Mouse (Mus musculus) kidney, postnatal 0 days (tissue): ENCODE results near the gene Map4k5. TPM values are rescaled to one million over a fixed set of nuclear protein-coding genes. Genes with fewer than 3 reads are reported as not detected.

ENCODE experiments used
- ATAC-seq: fragments of 200-750 bp; cut with Nextera tagmentation; replicated peaks from 2 replicates; pipeline ENCODE4 v1.8.0; 2017; ENCODE audit warnings: low read depth, moderate number of reproducible peaks, moderate TSS enrichment, moderate library complexity; ENCODE audit not compliant: low FRiP score
- DNase-seq: peaks from one replicate; pipeline ENCODE4 v3.0.0-alpha.2; 2016; ENCODE audit warnings: low spot score
- H3K27ac ChIP-seq: fragments of 300-500 bp; sonication (generic); 2 replicates; pipeline ENCODE4 v1.5.1; 2014; ENCODE audit warnings: mild to moderate bottlenecking
- H3K27me3 ChIP-seq: fragments of 300-500 bp; sonication (generic); 2 replicates; pipeline ENCODE4 v1.6.1; 2014; ENCODE audit warnings: low read length, mixed read lengths; ENCODE audit not compliant: insufficient read depth
- H3K36me3 ChIP-seq: fragments of 300-500 bp; sonication (generic); 2 replicates; pipeline ENCODE4 v1.6.1; 2014; ENCODE audit warnings: low read length, mixed read lengths; ENCODE audit not compliant: insufficient read depth
- H3K4me1 ChIP-seq: fragments of 300-500 bp; sonication (generic); replicated peaks from 2 replicates; pipeline ENCODE4 v1.6.1; 2014; ENCODE audit warnings: antibody characterized with exemption, low read length, mixed read lengths; ENCODE audit not compliant: insufficient read depth
- H3K4me2 ChIP-seq: fragments of 300-500 bp; sonication (generic); 2 replicates; pipeline ENCODE4 v1.6.1; 2014; ENCODE audit warnings: mild to moderate bottlenecking, low read length, moderate library complexity, mixed read lengths
- H3K4me3 ChIP-seq: fragments of 300-500 bp; sonication (generic); replicated peaks from 2 replicates; pipeline ENCODE4 v1.5.1; 2014; ENCODE audit warnings: low read depth, low read length
- H3K9ac ChIP-seq: fragments of 300-500 bp; sonication (generic); 2 replicates; pipeline ENCODE4 v1.6.1; 2014; ENCODE audit warnings: low read depth, low read length
- H3K9me3 ChIP-seq: fragments of 300-500 bp; sonication (generic); replicated peaks from 2 replicates; pipeline ENCODE4 v1.6.1; 2016; ENCODE audit warnings: low read length, inconsistent platforms, mixed read lengths
- CTCF ChIP-seq: IDR thresholded peaks from 2 replicates; pipeline ENCODE4 v1.5.1; 2016; ENCODE audit warnings: antibody characterized with exemption, low read depth, mild to moderate bottlenecking, moderate library complexity
- WGBS: fragments of 180-500 bp; shearing (Covaris S2); extraction: QIAGEN DNeasy Blood & Tissue Kit; methylation state at CpG from one replicate; pipeline ENCODE4 v1.1.7; 2014; 5-methylcytosine and 5-hydroxymethylcytosine counted together
- polyA plus RNA-seq: library from polyadenylated mRNA; unstranded; fragments of >200 nt; fragmentation: Nextera tagmentation; extraction: Ambion mirVana; gene quantifications from 2 replicates; pipeline ENCODE4 v1.2.1, GENCODE M21; 2015

Gene Map4k5
- polyA plus RNA-seq, 1 experiment from 2014 or later: 29.1 TPM

DNA sequence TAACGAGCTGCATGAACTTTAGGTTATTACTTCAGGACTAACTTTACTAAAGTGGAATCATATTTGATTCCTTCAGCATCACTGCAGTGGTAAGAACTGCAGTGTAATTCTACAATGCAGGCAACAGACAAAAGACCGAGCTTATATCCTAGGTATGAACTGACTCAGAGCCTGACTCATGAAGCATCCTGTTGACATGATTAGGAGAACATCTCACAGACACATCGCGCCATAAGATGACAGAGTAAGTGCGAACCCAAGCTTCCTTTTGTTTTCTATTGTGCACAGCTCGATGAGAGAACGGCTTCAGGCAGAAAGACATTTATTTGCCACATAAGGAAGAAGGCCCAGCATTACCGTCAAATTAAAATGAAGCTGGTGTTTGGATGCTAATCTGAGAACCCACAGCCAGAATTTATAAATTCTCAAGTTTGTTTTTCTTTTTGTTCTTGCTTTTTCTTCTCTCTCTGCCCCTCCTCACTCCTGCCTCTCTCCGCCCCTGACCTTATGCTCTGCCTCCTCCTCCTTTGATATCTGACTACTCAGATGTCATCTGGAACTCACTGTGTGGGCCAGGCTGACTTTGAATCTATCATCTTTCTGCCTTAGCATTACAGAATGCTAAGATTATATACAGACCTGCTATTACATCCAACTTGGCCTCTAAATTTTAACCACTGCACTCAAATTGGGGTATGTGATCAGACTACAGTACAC lies 68.0 kb downstream of the Map4k5 start:
- no peak for DNase-seq
- H3K36me3 ChIP-seq: peaks cover 50% of the 10 kb centered on the region
- no peak for ATAC-seq
- no peaks in the 10 kb centered on the region for H3K9me3 ChIP-seq
- no peaks in the 10 kb centered on the region for H3K27me3 ChIP-seq
- 64% methylated on average over 9 of the region's 9 CpGs for WGBS
- TF ChIP-seq CTCF: no peak
- no peaks in the 10 kb centered on the region for H3K4me1 ChIP-seq
- no peak overlapping the region for H3K9ac ChIP-seq
- no peak overlapping the region for H3K4me3 ChIP-seq
- no peak overlapping the region for H3K27ac ChIP-seq
- no peak overlapping the region for H3K4me2 ChIP-seq

DNA sequence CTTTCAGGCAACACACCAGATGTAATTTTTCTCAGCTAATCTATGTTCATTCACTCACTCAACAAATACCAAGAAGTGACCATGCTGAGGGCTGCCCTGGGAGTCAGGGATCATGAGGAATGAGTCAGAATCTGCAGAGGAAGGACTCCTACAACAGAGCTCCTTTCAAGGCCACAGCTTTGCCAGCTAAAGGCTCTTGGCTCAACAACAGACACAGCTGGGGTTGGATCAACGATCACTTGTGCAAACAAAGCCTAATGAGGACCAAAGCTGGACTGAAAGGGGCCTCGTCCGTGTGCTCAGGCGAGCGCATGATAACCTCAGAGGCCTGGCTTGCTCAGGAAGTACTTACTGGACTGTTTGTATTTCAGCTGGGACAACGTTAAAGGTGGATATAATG lies 78.7 kb downstream of the Map4k5 start:
- WGBS: 38% methylated on average over 6 of the region's 6 CpGs
- H3K9ac ChIP-seq: no peak overlapping the region
- H3K9me3 ChIP-seq: no peaks in the 10 kb centered on the region
- no peak overlapping the region for H3K4me3 ChIP-seq
- H3K36me3 ChIP-seq: peaks cover 54% of the 10 kb centered on the region
- ATAC-seq (no peak), DNase-seq (no peak)
- H3K4me1 ChIP-seq: no peaks in the 10 kb centered on the region
- no peak for TF ChIP-seq CTCF
- no peak overlapping the region for H3K27ac ChIP-seq
- no peak overlapping the region for H3K4me2 ChIP-seq
- H3K27me3 ChIP-seq: no peaks in the 10 kb centered on the region

DNA sequence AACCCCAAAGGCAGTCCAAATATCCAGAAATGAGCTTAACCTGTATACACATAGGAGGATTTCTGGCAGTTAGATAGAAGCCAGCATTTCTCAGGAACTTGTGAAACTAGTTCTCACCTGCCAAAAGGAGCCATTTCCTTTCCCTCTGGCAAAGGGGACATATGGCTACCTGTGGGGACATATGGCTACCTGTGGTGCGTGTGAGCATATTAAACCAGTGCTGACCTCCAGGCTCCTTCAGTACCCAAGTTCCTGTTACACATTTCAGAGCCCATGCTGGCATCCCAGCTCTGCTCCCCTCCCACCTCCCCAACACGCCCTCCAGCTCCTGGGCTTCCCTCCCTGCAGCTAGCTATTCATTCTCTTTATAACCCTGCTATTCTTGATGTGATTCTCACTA lies 79.4 kb downstream of the Map4k5 start:
- ATAC-seq (no peak), DNase-seq (no peak)
- H3K4me1 ChIP-seq: no peaks in the 10 kb centered on the region
- no peak overlapping the region for H3K4me3 ChIP-seq
- no peak overlapping the region for H3K9ac ChIP-seq
- H3K27ac ChIP-seq: no peak overlapping the region
- H3K36me3 ChIP-seq: peaks cover 47% of the 10 kb centered on the region
- no peaks in the 10 kb centered on the region for H3K27me3 ChIP-seq
- TF ChIP-seq CTCF: no peak
- WGBS: 85% methylated on average over 2 of the region's 2 CpGs
- H3K4me2 ChIP-seq: no peak overlapping the region
- no peaks in the 10 kb centered on the region for H3K9me3 ChIP-seq

DNA sequence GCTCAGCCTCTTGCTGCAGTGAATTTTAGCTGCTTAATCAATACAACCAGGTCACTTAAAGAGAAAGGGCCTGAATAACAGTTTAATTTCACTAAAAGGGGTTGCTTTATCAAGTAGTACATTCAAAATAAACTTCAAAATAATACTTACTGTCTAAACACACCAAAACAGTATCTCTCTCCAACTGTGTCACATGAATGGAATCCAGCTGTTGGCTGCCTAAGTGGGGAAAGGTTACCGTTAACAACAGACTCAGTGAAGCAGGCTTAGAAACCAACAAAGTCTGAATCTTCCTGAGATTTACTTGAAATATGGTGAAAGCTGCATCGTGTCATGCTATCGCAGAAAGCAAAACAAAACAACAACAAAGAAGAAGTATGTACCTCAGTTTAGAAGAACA lies 80.0 kb downstream of the Map4k5 start:
- no peak overlapping the region for H3K9ac ChIP-seq
- no peaks in the 10 kb centered on the region for H3K4me1 ChIP-seq
- no peak overlapping the region for H3K4me2 ChIP-seq
- H3K4me3 ChIP-seq: no peak overlapping the region
- peak overlapping the region; percentile 55 for H3K27ac ChIP-seq
- H3K36me3 ChIP-seq: peaks cover 44% of the 10 kb centered on the region
- no peaks in the 10 kb centered on the region for H3K27me3 ChIP-seq
- ATAC-seq: no peak
- peak; percentile 47 for DNase-seq
- no peaks in the 10 kb centered on the region for H3K9me3 ChIP-seq
- no peak for TF ChIP-seq CTCF
- 63% methylated on average over 3 of the region's 3 CpGs for WGBS

DNA sequence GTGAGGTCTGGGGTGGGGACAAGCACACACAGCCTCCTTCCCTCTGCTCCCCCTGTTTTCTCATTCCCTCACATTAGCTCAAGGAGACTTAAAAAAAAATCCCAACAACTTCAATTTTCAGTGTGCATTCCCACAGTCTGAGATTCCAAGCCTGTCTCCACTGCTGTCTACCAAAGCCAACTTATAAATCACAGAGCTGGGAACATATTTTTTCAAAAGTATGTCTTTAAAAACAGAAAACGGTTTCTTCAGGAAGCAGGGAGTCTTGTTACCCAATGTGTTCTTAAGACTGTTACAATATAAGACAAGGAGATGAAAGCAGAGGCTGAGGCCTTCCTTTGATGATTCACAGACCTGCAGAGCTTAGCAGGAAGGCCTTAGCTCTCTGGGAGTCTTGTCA lies 81.0 kb downstream of the Map4k5 start:
- no peaks in the 10 kb centered on the region for H3K4me1 ChIP-seq
- H3K9ac ChIP-seq: no peak overlapping the region
- peak overlapping the region; percentile 55; the same call in 1 of the 2 replicates for H3K27ac ChIP-seq
- peak; percentile 60 for DNase-seq
- no peak overlapping the region for H3K4me2 ChIP-seq
- H3K36me3 ChIP-seq: peaks cover 46% of the 10 kb centered on the region
- ATAC-seq: no peak
- no peaks in the 10 kb centered on the region for H3K27me3 ChIP-seq
- no peak for TF ChIP-seq CTCF
- WGBS: 17% methylated on average over 1 of the region's 1 CpGs
- no peak overlapping the region for H3K4me3 ChIP-seq
- no peaks in the 10 kb centered on the region for H3K9me3 ChIP-seq

DNA sequence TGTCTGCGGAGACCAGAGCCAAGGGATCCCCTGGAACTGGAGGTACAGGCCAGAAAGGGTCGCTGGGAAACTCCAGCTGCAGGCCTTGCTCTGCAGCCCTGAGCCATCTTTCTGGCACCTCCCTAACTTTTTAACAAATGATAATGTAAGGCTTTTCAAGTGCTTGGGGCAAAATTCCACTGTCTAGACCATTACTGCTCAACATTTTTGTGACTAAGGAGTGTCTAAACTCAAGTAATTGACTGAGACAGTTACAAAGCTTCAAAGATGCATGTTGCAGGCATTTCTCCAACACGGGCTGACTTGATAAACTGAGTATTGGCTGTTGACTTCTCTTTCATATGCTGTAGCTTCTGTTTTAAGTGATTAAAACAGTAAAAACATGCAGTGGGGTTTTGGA lies 83.6 kb downstream of the Map4k5 start:
- H3K9me3 ChIP-seq: no peaks in the 10 kb centered on the region
- H3K27ac ChIP-seq: no peak overlapping the region
- no peak overlapping the region for H3K9ac ChIP-seq
- peaks cover 36% of the 10 kb centered on the region for H3K36me3 ChIP-seq
- no peak for DNase-seq
- H3K4me3 ChIP-seq: no peak overlapping the region
- ATAC-seq: no peak
- no peak for TF ChIP-seq CTCF
- 82% methylated on average over 3 of the region's 3 CpGs for WGBS
- no peaks in the 10 kb centered on the region for H3K4me1 ChIP-seq
- H3K27me3 ChIP-seq: no peaks in the 10 kb centered on the region
- H3K4me2 ChIP-seq: no peak overlapping the region
